Mouse (Mus musculus) gastrocnemius, postnatal 36 days (tissue): ENCODE data around the gene Arhgap8. TPM values are rescaled to one million over a fixed set of nuclear protein-coding genes. Genes with fewer than 3 reads are reported as not detected.
"Not testable (repeated sequence)": the region's sequence is repeated elsewhere in the genome, so short reads cannot be mapped to it uniquely, and the experiment has no call there.

Experiments
- DNase-seq, 2 experiments: peaks; one replicate each; pipeline ENCODE4 v3.0.0; 2022
- intact Hi-C: fragments of 180-260 bp; cut with DNase I; formaldehyde crosslinking; loops from one replicate; pipeline ENCODE4 v1.15.1; 2025
- total RNA-seq, 2 experiments: library from RNA; stranded (reverse); gene quantifications; 2 replicates each; pipeline ENCODE4 v1.2.3; 2021

The Arhgap8 gene
- total RNA-seq, 2 experiments from 2014 or later, result 0.17 to 0.38 TPM

GRCm38 (mm10) chr15:84692645-84693044 lies 27.2 kb upstream of the Arhgap8 start:
- intact Hi-C loops, result no loop called here
- DNase-seq, result no peak

- no peak for DNase-seq
- intact Hi-C loops, result no loop called here
These were observed 23.8 kb upstream of the Arhgap8 start for GRCm38 (mm10) chr15:84696021-84696420.

GRCm38 (mm10) chr15:84697611-84698011 lies 22.2 kb upstream of the Arhgap8 start:
- intact Hi-C loops, result no loop called here
- DNase-seq, result peak; percentile 70 to 75

GRCm38 (mm10) chr15:84698189-84698588 lies 21.7 kb upstream of the Arhgap8 start:
- DNase-seq, result no peak
- intact Hi-C loops, result no loop called here

DNA sequence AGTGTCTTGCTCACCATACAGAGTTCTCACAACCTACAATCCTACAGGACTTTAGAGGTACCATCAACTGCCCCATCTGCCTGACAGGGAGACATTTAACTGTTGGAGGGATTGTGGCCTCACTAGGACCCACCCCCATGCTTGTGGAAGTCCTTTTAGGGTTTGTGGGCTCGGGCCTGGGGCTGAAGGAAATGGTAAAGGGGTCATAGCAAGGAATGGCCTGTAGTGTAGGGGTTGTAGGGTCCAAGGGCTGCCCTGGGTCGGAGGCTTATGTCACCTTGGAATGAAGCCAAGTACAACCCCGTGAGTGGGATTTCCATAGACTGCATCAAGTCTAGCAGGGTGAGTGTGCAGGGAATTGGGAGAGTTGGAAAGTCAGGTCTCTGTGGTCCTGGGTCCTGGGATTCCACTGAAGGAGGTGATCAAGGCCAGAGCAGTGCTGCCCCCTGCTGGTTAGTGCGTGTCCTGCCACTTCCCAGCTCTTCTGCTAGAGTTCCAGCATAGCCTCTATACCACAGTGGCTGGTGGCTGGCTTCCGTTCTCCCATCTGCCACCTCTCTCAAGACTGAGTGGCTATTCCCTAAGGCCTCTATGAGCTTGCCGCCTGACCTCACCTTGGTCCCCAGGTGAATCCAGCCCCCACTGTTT lies 19.6 kb upstream of the Arhgap8 start:
- DNase-seq, result peak in 1 of 2 experiments; percentile 68
- intact Hi-C loops, result loop anchor here (2.0 kb wide), 2 partner anchors 19 to 27 kb away; no protein-coding TSS in a partner anchor

GRCm38 (mm10) chr15:84701947-84702346 lies 17.9 kb upstream of the Arhgap8 start:
- intact Hi-C loops, result loop anchor here (2.0 kb wide), 2 partner anchors 21 to 29 kb away; no protein-coding TSS in a partner anchor
- peak in 1 of 2 experiments; percentile 35 for DNase-seq

DNA sequence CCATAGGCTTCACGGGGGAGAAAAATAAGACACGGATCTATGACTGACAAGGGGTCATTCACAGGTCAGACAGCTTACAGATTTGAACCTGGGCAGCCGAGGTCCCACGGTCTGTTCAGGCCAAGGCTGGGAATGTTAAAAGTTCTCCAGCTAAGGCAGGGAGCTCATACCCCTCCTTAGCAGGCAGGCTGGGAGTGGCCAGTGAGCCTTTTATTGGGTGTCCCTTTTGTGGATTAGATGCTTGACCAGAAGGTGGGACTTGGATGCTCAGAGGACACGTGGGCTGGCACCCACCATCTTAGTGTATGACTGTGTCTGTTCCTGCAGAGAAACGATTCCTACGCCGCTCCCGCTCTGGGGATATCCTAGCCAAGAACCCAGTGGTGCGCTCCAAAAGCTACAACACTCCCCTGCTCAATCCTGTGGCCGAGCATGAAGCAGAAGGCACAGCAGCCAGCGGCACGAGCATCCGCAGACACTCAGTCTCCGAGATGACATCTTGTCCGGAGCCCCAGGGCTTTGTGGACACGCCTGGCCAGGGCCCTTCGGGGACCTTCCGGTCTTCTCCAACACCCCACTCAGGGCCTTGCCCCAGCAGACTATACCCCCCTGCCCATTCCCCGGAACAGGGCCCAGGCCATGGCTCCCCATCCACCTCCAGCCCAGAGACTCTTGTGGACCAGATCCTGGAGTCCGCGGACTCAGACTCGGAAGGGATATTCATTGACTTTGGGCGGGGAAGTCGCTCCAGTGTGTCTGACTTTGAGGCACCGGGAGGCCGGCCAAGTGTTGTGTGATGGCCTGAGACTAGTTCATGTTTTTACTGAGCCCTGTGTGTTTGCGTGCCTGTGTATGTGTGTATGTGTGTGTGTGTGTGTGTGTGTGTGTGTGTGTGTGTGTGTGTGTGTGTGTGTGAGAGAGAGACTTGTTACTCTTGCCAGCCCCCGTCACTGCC lies 17.2 kb upstream of the Arhgap8 start:
- intact Hi-C loops, result no loop called here
- DNase-seq, result peak; percentile 45 to 49

- intact Hi-C loops, result no loop called here
These were observed 15.9 kb upstream of the Arhgap8 start for GRCm38 (mm10) chr15:84703992-84704391.

GRCm38 (mm10) chr15:84705351-84705901 lies 14.4 kb upstream of the Arhgap8 start:
- DNase-seq, result no peak
- intact Hi-C loops, result no loop called here

More at GRCm38 (mm10) chr15:84703992-84704391, 15.9 kb upstream of the Arhgap8 start:
- DNase-seq, result no peak

- no peak for DNase-seq
- intact Hi-C loops, result no loop called here
These were observed 12.8 kb upstream of the Arhgap8 start for GRCm38 (mm10) chr15:84706983-84707619.

DNA sequence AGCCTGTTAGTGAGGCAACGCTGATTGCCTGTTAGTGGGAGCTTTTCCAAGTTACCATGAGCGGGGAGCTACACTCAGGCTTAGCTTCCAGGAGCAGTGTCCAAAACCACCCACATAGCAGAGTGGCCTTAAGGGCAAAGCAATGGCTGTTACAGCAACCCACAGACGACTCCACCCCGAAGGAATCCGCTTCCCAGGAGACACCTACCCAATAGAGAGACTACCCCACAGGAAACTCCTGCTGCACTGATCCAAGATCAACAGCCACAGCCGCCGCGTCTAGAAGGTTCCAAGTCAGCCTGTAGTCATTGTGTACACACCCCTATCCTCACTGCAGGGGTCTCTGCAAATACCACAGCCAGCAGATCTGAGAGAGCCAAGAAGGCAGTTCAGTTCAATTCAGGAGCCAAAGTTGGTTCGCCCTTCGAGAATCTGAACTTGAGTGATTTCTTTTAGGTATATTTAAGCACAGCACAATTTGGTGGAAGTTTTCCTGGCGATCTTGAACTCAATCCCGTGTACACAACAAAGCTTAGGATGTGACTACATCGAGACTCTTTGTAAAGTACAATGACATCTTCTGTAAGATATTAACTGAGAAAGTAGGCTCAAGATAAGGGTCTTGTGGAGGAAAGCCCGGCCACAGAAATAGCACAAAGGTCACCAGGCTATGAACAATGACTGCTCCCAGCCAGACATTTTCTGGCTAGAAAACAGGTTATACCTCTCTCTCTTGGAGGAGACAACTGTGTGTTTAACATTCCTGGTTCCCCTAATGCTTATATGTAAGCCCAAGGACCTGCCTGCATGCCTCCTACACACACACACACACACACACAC lies 7.1 kb upstream of the Arhgap8 start:
- intact Hi-C loops, result no loop called here

GRCm38 (mm10) chr15:84714730-84715129 lies 5.1 kb upstream of the Arhgap8 start:
- intact Hi-C loops, result no loop called here
- peak; percentile 68 to 78 for DNase-seq

More for the DNA sequence above, 7.1 kb upstream of the Arhgap8 start:
- no peak for DNase-seq

GRCm38 (mm10) chr15:84715132-84715531 lies 4.7 kb upstream of the Arhgap8 start:
- DNase-seq, result no peak
- intact Hi-C loops, result no loop called here

- intact Hi-C loops, DNase-seq: not testable (repeated sequence)
These were observed 2.1 kb upstream of the Arhgap8 start for GRCm38 (mm10) chr15:84717570-84718270.

- intact Hi-C loops, result no loop called here
- DNase-seq, result no peak
These were observed 1.1 kb upstream of the Arhgap8 start for GRCm38 (mm10) chr15:84718785-84719184.

DNA sequence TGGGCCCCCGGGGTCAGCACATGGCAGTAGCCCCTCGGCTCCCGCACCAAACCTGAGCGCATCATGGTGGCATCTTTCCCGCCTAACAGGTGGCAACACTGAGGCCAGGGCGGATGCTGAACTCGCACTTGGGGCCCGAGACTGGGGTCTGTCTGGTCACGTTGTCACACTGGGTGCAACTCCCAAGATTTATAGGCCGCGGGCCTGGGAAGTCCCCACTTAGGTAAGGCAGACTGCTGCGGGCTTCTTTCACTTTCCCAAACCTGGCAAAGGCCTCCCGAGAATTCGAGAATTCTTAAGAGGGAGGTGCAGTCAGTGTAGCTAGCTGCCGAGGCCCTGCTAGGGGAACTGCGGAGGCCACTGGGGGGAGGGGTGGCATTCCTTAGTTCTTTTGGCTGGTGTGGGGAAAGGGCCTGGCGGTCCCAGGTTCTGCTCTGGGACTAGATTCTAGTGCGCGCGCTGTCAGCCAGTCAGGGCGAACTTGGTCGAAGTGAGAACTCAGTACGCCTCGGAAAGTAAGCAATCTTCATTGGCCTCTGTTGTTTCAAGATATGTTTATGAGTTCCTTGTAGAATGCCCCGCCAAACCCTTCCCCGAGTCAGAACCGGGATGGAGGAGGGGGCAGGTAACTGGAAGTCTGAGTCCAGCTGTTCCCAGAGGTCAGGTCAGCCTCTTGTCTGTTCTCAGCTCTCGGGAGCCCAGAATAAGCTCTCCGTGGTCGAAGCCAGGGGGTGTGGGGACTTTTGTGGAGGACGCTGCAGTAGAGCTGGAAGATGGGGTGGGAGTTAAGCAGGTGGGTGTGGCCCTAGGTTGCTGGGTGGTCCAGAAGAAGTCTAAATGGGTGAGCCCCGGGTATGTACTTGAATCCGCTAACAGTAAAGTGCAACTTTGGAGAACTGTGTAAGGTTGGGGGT lies 696 bp downstream of the Arhgap8 start:
- intact Hi-C loops, result no loop called here
- DNase-seq, result no peak

GRCm38 (mm10) chr15:84723656-84724055 lies 3.8 kb downstream of the Arhgap8 start:
- DNase-seq, intact Hi-C loops: not testable (repeated sequence)

DNA sequence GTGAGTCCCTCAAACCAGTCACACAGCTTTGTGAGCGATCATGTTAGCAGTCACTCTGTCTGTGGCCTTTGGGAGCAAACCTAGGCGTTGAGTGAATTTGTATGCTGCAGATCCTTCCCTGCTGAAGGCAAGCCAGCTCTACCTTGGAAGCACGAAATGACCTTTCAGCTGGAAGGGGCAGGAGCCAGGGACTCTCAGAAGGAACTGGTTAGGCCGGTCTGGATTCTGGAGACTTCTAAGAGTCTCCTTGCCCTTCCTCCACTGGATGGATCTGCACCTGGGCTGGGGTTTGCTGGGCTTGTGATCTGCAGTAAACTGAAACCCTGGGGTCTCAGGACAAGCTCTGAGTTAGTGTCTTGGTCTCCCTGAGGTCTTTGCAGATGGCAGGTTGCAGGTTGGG lies 4.3 kb downstream of the Arhgap8 start:
- DNase-seq, result no peak
- intact Hi-C loops, result no loop called here
